ENCODE assay signal across 10 mouse cellular contexts in the genomic region with DNA sequence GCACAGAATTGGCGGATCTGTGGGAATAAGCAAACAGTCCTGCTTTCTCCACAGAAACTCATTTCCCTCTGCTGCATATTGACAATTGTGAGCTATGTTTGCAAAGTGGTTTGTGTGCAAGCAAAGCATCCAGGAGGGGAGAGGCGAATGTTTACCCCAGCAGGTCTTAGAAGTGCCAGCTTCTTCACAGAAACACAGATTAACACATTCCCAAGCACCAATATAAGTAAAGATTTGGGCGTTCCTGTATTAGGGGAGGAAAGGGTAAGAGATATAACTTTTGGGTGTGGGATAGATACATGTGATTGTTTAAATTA.
DNase-seq lines count a peak whose midpoint lies in the region; ATAC-seq and TF ChIP-seq lines count a peak whose summit lies in the region.
"Had no signal": no experiment of that assay in that cellular context is flagged by ENCODE, and none has a peak within 500 bp of the region (broad histone marks: within the 10 kb centered on the region; RNA-seq: fewer than 3 reads in every experiment).

No protein-coding gene starts in this region.

- no peak for TF ChIP-seq CTCF in lung, embryonic 14.5 days (IDR thresholded peaks at IDR 0.05; ENCODE audit: low read depth)

- no peak overlapping the region for H3K9ac ChIP-seq in heart, embryonic 15.5 days
- no peak overlapping the region for H3K9ac ChIP-seq in lung, embryonic 14.5 days
- H3K9ac ChIP-seq in hindbrain, embryonic 16.5 days (ENCODE audit: low read depth, low read length): no peak overlapping the region
- no peak overlapping the region for H3K9ac ChIP-seq in neural tube, embryonic 15.5 days (replicated peaks)
- H3K9ac ChIP-seq: liver, embryonic 14.5 days had no signal

- H3K9me3 ChIP-seq in heart, embryonic 15.5 days (replicated peaks): no peaks in the 10 kb centered on the region
- H3K9me3 ChIP-seq in lung, embryonic 14.5 days (ENCODE audit: low read depth, low read length): no peaks in the 10 kb centered on the region
- H3K9me3 ChIP-seq in hindbrain, embryonic 16.5 days (ENCODE audit: control insufficient read depth, low read length): no peaks in the 10 kb centered on the region
- no peaks in the 10 kb centered on the region for H3K9me3 ChIP-seq in neural tube, embryonic 15.5 days (replicated peaks)

- DNase-seq in heart, adult 18-20 months: no peak
- DNase-seq in lung, embryonic 14.5 days: no peak
- no peak for DNase-seq in lung, postnatal 14 days
- DNase-seq in left cerebral cortex, adult 11 months (ENCODE audit: low spot score): no peak
- no peak for DNase-seq in urinary bladder, postnatal 4 days (ENCODE audit: low spot score in 2 of 2)
- DNase-seq: spleen, adult 18-20 months had no signal

- peak overlapping the region; percentile 51 for H3K4me2 ChIP-seq in heart, embryonic 15.5 days
- H3K4me2 ChIP-seq in lung, embryonic 14.5 days: peak overlapping the region; percentile 41; the same call in 1 of the 2 replicates
- peak overlapping the region; percentile 45 for H3K4me2 ChIP-seq in hindbrain, embryonic 16.5 days (ENCODE audit: low read length)
- peak overlapping the region; percentile 41 for H3K4me2 ChIP-seq in neural tube, embryonic 15.5 days

- H3K36me3 ChIP-seq in heart, embryonic 15.5 days: no peaks in the 10 kb centered on the region
- no peaks in the 10 kb centered on the region for H3K36me3 ChIP-seq in lung, embryonic 14.5 days (ENCODE audit: insufficient read depth)
- H3K36me3 ChIP-seq in hindbrain, embryonic 16.5 days (ENCODE audit: control insufficient read depth, insufficient read depth, low read length): no peaks in the 10 kb centered on the region
- H3K36me3 ChIP-seq in neural tube, embryonic 15.5 days: no peaks in the 10 kb centered on the region

- 29% methylated on average over 3 of the region's 3 CpGs for WGBS in heart, embryonic 15.5 days
- WGBS in lung, embryonic 14.5 days: 31% methylated on average over 3 of the region's 3 CpGs
- 38% methylated on average over 3 of the region's 3 CpGs for WGBS in hindbrain, embryonic 16.5 days
- 53% methylated on average over 3 of the region's 3 CpGs for WGBS in neural tube, embryonic 15.5 days

- peak overlapping the region; percentile 27 for H3K4me3 ChIP-seq in heart, embryonic 15.5 days
- no peak overlapping the region for H3K4me3 ChIP-seq in lung, embryonic 14.5 days (ENCODE audit: low read depth, low read length)
- no peak overlapping the region; the same call in 1 of the 2 replicates for H3K4me3 ChIP-seq in hindbrain, embryonic 16.5 days (ENCODE audit: low read length)
- H3K4me3 ChIP-seq in neural tube, embryonic 15.5 days (replicated peaks): no peak overlapping the region

- H3K4me1 ChIP-seq in heart, embryonic 15.5 days (replicated peaks): peaks cover 18% of the 10 kb centered on the region
- H3K4me1 ChIP-seq in lung, embryonic 14.5 days (ENCODE audit: insufficient read depth): peaks cover 4% of the 10 kb centered on the region; the same call in 1 of the 2 replicates
- peaks cover 7% of the 10 kb centered on the region for H3K4me1 ChIP-seq in hindbrain, embryonic 16.5 days (ENCODE audit: control insufficient read depth, insufficient read depth, low read depth, low read length)
- H3K4me1 ChIP-seq in neural tube, embryonic 15.5 days: peaks cover 8% of the 10 kb centered on the region

- no peak for ATAC-seq in heart, embryonic 15.5 days (replicated peaks; ENCODE audit: insufficient number of reproducible peaks, insufficient read depth, low FRiP score, low read depth)
- no peak for ATAC-seq in lung, embryonic 14.5 days (ENCODE audit: insufficient read depth)
- ATAC-seq in hindbrain, embryonic 16.5 days: no peak; the same call in 1 of the 2 replicates
- ATAC-seq in neural tube, embryonic 15.5 days (ENCODE audit: low FRiP score): no peak

- H3K27ac ChIP-seq in heart, embryonic 15.5 days: peak overlapping the region; percentile 88
- 0 out of 2 replicates have a peak overlapping the region, but pooled peaks have one; percentile 26 for H3K27ac ChIP-seq in lung, embryonic 14.5 days (ENCODE audit: low read depth)
- H3K27ac ChIP-seq in hindbrain, embryonic 16.5 days (ENCODE audit: low read depth, low read length): 0 out of 2 replicates have a peak overlapping the region, but pooled peaks have one; percentile 34
- H3K27ac ChIP-seq in neural tube, embryonic 15.5 days (replicated peaks): 0 out of 2 replicates have a peak overlapping the region, but pooled peaks have one; percentile 11
- H3K27ac ChIP-seq: liver, embryonic 14.5 days had no signal

- no peaks in the 10 kb centered on the region for H3K27me3 ChIP-seq in heart, embryonic 15.5 days
- H3K27me3 ChIP-seq in lung, embryonic 14.5 days (ENCODE audit: insufficient read depth, low read length): no peaks in the 10 kb centered on the region
- no peaks in the 10 kb centered on the region for H3K27me3 ChIP-seq in hindbrain, embryonic 16.5 days (replicated peaks; ENCODE audit: control insufficient read depth, insufficient read depth, low read length)
- H3K27me3 ChIP-seq in neural tube, embryonic 15.5 days (replicated peaks): no peaks in the 10 kb centered on the region

Comparison
In these comparisons a context has a peak if more than half of its experiments do, and no peak if none do; other contexts are left out.
1. H3K27ac ChIP-seq: peak in every context shown above with its lines; median percentile 88 in heart, embryonic 15.5 days; 34 in hindbrain, embryonic 16.5 days; 26 in lung, embryonic 14.5 days; 11 in neural tube, embryonic 15.5 days.